Mouse (Mus musculus) ovary, postnatal 36 days (tissue): ENCODE results near the gene Mpig6b.
"Not testable (repeated sequence)": the region's sequence is repeated elsewhere in the genome, so short reads cannot be mapped to it uniquely, and the experiment has no call there.

Experiments used
- DNase-seq: peaks from one replicate; pipeline ENCODE4 v3.0.0; 2022; ENCODE audit warnings: low spot score, mixed read lengths

The Mpig6b gene

DNA sequence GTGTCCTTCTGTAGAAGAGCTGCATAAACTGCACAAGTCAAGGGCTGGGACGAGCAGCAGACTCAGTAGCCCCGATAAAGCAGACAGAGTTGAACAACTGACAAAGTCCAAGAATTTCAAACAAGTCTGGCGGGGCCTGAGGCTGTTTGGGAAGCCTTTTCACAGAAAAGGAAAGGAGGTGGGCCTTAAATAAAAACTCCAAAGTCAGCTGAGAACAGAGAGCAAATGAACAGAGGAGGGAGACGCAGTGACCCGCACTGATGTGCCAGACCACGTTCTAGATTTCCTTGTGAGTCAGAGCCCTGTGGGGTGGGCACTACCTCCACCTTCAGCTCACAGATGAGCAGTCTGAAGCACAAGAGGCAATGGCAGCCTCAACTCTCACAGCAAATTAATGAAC is 31.1 kb downstream of the Mpig6b start:
- DNase-seq = no peak

DNA sequence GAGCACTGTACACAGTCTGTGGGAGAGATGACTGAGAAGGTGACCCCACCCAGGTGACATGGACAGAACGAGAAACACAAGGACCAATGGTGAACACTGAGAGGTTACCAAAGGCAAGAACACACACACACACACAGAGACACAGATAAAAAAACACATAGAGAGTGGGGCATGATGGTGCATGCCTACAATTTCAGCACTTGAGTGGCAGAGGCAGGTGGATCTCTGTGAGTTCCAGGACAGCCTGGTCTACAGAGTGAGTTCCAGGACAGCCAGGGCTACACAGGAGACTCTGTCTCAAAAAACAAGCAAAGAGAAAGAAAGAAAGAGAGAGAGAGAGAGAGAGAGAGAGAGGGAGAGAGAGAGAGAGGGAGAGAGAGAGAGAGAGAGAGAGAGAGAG is 32.3 kb downstream of the Mpig6b start:
- DNase-seq = not testable (repeated sequence)

DNA sequence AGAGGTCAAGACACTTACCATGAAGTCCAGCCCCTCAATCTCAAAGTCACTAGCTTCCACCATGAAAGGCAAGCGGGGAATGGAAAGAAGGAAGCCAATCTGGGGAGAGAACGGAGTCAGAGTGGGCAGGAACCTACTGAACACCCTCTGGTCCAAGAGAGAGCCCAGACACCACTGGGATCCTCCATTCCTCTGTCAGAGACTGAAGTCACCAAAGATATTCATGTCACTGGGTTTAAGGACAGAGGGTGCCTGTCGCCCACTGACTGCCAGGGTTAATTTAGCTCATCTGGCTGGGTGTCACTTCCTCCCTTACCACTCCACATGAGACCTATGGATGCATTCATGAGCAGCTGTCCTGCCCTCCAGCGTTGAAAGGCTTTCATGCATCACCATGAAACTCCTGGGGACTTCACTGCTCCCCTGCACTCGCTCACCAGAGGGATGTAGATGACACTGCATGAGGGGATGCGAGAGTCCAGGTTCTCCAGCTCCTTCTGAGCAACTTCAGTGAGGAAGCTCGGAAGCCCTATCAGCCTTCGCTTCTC is 33.6 kb downstream of the Mpig6b start:
- DNase-seq = no peak

DNA sequence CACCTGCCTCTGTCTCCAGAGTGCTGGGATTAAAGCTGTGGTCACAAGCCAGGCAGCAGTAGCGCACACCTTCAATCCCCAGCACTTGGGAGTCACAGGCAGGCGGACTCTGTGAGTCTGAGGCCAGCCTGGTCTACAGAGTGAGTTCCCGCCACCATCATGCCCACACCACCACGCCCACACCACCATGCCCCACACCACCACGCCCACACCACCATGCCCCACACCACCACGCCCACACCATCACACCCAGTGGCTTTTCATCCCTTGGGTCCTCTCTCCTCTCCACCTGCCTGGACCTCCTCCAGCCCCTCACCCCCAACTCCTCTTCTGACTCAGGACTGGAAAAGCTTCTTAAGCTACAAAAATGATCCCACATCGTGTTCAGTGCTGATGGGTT is 34.1 kb downstream of the Mpig6b start:
- no peak for DNase-seq

DNA sequence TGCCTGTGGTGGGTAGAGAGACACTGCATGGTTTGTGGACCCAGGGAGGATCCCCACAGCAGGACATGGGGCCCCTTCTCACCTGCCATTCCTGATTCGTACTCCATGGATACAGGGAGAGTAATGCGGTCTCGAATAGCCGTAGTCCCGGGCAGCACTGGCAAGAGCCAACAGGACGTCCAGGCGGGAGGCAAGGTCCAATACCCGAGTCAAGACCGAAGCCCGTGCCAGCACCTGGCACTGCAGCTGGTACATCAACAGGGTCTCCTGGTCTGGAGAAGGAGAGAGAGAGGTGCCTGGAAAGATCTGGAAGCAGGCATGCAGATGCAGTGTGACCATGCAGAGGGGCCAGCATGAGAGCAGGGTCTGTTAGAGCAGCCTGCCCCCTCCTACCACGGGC is 34.7 kb downstream of the Mpig6b start:
- DNase-seq = no peak

DNA sequence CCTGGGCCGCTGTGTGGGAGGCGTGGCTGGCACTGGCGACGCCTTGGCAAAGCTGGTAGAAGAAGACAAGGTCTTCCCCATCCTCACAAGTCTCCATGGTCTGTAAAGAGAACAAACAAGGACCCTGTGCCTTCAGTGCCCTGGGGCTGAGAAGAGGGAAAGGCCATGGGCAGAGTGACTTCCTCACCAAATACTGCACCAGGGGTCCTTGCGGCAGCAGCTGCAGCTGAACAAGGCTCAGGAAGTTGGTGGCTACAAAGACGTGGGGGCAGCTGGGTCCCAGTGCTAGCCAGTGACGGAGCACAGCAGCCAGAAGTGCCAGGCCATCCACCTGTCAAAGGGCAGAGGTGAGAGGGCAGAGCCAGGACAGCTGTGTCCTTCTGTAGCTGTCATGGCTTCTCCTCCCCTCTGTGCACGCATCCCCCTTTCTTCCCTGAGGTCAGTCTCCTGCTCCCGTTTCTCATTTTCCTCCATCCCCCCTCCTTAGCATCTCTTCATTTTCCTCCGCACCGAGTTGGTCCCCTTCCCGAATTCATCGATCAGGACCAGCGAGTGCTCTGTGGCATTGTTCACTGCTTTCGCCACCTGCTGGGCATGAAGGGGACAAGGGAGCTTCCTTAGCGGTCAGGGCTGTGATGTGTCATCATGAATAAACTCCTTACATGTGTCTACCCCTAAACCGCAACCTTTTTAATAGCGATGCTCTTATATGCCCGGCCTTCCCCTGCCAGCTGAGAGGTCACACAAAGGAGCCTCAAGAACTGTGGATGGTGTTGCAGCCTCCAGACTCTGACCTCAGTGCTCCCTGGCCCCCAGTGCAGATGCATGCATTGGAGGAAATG is 36.1 kb downstream of the Mpig6b start:
- DNase-seq = no peak

DNA sequence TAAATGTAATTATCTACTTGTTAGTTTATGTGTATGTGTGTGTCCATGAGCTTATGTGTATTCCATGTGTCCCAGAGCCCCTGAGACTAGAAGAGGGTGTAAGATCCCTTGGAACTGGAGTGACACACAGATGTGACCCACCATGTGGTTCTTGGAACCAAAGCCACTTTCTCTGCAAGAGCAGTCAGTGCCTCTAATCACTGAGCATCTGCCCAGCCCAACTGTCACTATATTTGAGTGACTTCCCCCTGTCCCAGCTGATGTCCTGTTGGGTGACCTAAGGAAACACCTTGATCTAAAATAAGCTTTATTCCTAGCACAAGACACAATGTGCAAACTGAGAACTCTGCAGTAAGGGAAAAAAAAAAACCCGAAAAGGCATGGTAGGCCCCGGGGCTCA is 37.7 kb downstream of the Mpig6b start:
- DNase-seq = no peak

DNA sequence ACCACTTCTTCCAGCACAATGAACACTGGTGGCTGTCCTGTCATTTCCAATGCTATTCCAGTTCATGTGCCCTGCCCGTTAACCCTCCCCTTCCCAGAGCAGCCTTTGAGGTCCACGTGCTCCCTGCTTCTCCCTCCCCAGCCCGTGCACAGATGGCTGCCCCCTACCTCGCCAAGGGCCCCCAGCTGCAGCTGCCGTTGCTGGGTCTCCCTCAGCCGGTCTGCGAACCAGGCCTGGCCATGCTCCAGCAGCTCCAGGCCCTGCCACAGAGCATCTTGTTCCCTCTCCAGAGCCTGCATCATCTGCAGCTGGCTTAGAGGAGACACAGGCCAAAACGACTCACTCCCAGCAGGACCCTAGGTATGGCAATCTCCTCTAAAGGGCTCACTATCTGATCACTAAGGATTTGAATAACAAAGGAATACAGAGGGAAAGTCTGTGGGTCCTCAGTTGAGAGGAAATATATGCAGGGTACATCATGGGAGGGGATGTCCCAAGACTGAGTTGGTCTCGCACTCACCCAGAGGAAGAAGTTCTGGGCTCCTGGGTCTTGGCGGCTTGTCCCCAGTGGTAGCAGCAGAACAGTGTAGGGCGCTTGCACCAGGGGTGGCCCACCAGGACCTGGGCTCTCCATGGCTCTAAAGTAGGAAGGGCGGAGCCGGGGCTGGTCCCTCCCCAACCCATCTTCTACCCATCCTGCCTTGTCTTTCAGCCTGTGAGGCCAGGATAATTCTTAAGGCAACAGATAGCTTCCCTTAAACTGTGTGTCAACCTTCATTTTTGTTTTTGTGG is 38.5 kb downstream of the Mpig6b start, which contains the start of gene Sapcd1:
Sapcd1 (minus strand) TSS at position 740 of the 792 bp plus-strand sequence.
- DNase-seq = no peak

DNA sequence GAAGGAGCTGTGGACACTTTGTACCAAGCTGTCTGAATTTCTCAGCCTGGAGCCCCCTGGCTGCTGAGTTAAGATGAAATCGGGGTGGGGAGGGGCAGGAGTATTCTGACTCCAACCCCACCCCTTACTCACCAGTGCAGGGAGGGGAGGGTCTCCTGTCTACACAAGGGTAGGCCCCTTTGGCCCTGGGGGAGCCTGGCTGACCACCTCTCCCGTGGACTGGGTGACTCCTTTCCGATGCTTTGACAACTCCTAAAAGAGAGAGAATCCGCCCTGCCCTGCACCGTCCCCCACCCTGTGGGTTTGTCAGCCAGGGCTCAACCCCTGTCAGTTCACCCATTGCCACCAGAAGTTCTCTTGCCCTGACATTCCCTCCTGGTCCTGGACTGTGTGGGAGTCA is 39.8 kb downstream of the Mpig6b start:
- no peak for DNase-seq

DNA sequence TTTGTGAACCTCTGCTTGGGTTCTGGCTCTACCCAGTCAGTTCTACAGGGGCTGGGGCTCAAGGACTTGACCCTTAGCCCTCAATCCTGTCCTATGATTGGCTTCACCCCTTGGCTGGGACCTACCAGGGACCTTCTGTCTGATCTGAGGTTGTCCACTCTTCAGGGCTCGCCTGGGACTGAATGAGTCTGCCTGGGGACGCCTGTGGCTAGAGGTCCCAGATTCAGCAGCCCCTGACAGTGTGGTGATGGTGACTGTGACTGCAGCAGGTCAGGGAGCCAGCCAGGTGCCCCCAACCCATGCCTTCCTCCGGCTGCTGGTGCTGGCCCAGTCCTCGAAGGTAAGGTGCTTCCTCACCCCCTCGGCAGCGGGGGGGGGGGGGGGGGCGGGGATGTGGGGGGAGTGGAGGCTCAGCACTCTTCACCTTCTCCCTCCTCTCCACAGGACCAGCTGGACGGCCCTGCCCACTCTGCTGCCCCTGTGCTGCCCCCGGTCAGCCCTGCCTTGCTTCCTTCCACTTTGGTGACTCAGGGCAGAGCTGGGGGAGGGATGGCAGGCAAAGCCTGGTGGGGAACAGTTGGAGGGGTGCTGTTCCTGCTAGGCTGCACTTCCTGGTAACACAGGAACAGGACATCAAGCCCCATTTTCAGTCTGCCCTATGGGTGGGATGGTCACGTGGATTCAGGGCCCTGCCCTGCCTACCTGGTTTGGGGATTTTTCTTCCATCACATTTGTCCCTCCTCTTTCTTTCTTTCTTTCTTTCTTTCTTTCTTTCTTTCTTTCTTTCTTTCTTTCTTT is 41.1 kb downstream of the Mpig6b start:
- DNase-seq = no peak

DNA sequence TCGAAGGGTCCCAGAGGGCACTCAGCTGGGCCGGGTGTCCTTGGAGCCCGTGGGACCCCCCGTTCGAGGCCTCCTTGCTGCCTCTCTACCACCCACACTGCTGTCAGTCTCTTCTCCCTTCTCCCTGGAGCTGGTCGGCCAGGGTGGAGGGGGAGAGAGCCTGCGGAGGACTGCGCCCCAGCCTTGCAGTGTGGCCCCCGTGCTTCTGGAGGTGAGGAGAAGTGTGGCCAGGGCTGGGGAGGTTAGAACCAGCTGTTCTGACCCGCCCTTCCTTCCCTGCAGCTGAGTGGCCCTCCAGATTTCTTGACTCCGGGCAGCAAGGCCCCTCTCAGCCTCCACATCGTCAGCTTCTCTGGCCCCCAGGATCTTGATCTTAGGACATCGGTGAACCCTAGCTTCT is 41.7 kb downstream of the Mpig6b start:
- no peak for DNase-seq

DNA sequence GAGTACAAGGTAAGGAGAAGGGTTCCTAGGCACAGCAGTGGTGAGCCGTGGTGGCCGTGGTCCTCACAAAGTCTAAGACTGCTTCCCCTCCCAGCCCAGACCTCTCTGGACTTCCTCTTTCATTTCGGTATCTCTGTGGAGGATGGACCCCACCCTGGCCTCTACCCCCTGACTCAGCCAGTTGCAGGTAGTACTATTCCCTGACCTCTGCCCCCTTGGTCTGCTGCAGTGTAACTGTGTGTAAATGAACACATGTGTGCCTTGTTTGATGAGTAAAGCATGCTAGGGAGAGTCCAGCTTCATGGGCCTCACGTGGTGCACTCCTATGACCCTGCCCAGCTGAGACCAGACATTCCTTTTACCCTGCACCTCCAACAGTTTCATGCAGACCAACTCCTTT is 42.2 kb downstream of the Mpig6b start:
- no peak for DNase-seq

DNA sequence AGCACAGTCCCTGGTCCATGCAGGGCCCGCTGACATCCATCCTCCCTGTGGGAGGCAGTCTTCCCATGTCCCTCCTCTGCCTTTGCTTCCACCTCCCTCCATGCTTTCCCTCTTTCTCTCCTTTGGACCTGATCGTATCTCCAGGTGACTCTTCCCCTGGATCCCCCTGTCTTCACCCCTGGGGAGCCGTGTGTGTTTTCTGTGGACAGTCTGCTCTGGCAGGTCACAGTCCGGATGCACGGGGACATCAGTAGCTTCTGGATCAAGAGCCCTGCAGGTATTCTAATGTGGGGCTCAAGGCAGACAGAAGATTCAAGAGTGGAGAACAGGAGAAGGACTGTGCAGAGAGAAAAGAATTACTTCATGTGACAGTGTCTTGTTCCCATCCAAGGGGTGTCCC is 42.8 kb downstream of the Mpig6b start:
- DNase-seq = no peak

DNA sequence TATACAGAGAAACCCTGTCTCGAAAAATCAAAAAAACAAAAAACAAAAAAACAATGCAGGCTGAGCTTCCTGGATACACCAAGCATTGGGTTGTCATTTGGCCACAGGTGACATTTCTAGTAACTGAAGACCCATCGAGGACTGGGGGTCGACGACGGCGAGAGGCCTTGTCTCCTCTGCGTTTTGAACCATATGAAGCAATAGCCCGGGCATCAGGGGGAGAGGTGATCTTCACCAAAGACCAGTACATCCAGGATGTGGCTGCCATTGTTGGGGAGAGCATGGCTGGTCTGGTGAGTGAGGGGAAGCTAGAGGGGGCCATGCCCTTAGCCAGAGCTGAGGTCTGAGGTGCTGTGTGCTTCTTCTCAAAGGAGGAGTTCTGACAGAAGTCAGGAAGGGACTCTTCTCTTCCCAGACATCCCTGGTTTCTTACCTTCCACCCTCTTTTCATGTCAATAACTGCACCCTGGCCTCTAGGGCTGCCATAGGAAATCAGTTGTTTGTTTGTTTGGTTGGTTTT is 43.4 kb downstream of the Mpig6b start:
- DNase-seq = no peak

DNA sequence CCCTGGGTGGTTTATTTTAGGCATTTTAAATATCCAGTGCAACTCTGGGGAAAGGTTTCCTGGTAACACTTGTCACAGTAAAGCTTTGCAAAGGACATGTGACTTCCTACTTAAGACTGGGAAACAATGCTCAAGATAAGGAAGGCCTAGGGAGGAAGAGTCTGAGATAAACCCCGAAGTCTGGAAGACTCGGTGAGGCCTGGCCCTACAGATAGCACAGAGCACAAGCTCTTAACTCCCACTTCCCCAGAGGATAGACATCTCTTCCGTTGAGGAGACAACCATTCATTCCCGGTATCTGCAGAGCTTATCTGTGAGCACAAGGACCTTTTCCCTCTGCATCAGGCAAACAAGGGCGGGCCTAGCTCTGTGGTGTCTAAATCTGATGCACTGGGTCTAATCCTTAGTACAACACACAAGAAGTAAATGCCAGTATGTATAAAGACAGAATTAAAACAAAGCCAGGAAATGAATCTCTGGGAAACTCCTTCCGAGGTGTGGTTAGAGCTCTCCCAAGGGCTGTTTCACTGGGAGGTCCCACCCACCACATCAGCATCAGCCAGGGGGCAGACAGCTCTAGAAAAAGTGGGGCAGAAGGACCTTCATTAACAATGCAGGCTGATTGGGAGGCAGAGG is 44.0 kb downstream of the Mpig6b start:
- DNase-seq = no peak

DNA sequence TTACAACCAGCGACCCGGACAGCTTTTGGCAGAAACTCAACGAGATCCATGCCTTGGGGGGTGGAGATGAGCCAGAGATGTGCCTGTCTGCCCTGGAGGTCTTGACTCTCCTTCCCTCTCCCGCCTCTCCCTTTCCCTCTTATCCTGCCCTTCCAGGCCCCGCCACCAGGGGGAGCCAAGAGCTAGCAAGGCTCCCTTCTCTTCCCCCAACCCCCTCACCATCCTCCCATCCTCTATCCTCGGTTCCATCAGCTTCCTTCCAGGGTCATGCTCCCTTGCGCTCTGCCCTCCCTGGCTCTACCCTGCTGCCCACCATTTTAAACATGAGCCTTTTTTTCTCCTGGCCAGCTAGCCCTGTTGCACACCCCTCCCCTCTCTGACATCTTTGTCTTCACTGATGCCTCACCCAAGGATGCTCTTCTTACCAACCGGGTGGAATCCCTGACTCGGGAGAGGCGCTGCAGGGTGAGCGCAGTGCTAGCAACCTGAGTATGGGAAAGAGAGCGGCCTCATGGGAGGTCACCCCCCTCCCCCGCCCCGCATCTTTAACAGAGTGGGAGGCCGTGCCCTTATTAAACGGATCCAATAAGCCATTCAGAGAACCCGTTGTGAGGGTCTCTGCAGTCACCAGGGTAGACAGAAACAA is 44.7 kb downstream of the Mpig6b start:
- peak; percentile 87 for DNase-seq

DNA sequence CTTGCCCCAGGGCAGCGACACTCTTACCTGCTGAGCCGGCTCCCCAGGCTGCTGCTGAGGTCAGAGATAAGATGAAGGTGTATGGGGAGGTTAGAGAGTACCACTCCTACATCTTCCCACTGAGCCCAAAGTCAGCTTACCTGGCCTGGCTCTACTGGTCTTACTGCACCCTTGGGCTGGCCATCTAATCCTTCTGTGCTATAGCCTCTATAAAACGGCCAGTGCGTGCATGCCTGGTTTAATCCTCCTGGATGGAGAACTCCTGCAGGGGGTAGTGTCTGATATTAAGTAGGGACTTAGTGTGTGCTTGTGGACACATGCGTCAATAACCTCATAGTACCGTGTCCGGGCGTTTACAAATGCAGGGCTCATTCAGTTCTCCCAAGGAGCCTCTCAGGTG is 45.4 kb downstream of the Mpig6b start:
- DNase-seq = no peak

DNA sequence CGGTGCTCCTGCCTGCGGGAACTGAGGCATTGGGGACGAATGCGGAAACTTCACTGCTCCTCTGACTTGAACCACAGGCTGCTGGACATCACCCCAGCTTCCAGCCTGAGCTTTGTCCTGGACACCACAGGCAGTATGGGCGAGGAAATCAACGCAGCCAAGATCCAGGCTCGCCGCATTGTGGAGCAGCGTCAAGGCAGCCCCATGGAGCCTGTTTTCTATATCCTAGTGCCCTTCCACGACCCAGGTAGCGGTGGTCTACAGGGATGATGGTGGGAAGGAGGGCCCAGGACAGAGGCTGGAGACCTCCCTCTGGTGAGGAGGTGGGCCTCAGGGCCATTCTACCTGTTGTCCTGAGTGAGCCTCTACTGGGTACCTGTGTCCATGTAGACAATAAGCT is 46.1 kb downstream of the Mpig6b start:
- no peak for DNase-seq

DNA sequence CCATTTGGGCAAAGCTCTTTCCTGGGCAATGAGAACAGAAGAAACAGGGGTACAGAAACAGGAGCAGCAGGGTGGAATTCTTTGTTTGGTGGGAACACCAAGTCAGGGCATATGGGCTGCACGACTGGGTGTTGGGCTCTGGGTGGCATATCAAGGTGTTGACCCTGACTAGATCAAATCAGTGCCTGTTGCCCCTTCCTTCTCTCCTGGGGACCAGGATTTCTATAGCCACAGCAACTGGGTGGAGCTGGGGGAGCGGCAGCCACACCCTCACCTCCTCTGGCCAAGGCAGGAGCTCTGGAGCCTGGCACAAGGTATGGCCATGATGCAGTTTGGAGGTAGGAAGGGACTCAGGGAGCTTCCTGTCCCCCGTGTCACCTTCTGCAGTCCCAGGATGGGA is 47.8 kb downstream of the Mpig6b start:
- DNase-seq = no peak

DNA sequence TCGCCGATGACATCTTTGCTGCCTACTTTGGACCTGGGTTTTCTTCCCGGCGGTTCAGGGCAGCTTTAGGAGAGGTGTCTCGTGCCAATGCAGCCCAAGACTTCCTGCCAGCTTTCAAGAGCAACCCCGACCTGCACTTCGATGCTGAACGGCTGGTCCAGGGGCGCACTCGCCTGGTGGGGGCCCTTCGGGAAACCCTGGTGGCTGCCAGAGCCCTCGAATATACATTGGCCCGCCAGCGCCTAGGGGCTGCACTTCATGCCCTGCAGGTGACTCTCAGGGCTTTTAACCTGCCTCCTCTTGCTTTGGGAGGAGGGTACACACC is 48.3 kb downstream of the Mpig6b start:
- no peak for DNase-seq
